ENCODE assay signal across 16 mouse cellular contexts in the genomic region with DNA sequence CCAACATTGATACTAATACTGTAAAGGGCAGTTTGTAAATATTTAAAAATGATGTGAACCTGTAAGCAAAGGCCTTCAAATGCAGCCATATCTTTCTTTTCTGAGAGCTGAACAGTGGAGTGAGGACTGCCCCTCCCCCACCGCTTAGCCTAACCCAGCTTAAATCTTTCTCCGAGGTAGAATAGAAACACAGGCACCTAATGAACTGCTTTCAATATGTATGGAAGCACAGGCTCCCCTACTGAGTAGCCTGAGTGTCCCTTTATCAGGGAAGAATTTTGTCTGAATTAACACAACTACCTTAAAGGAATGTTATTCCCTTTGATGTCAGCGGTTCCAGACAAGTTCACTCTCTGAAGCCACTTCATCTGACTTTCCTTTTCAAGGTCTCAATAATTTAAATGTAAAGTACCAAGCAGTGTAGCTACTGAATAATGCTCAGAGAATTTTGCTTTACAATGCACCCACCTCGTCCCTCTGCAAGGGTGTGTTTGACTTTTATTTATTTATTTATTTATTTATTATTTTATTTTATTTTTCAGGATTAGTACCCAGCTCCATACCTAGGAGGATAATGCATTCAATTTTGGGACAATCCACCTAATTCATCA. TPM values are rescaled to one million over a fixed set of nuclear protein-coding genes. Genes with fewer than 3 reads are reported as not detected.
A peak's percentile ranks its signal among the peaks of the same experiment; 100 is the strongest.
DNase-seq lines count a peak whose midpoint lies in the region; ATAC-seq and TF ChIP-seq lines count a peak whose summit lies in the region.
"Had no signal": no experiment of that assay in that cellular context is flagged by ENCODE, and none has a peak within 500 bp of the region (broad histone marks: within the 10 kb centered on the region; RNA-seq: fewer than 3 reads in every experiment).

No protein-coding gene starts in this region.

- H3K27ac ChIP-seq in forebrain, embryonic 10.5 days, result peak overlapping the region; percentile 74
- no peak overlapping the region for H3K27ac ChIP-seq in forebrain, postnatal 0 days (ENCODE audit: low read depth, low read length)
- H3K27ac ChIP-seq in hindbrain, embryonic 11.5 days (ENCODE audit: low read depth, low read length), result no peak overlapping the region
- no peak overlapping the region for H3K27ac ChIP-seq in hindbrain, postnatal 0 days
- H3K27ac ChIP-seq in forebrain, embryonic 13.5 days, result no peak overlapping the region
- H3K27ac ChIP-seq: embryonic facial prominence, embryonic 15.5 days; heart, adult 2 months; kidney, postnatal 0 days; liver, embryonic 12.5 days had no signal

- no peak for ATAC-seq in forebrain, postnatal 0 days
- peak; percentile 66; the same call in 1 of the 2 replicates for ATAC-seq in hindbrain, embryonic 11.5 days (ENCODE audit: low FRiP score)
- no peak for ATAC-seq in hindbrain, postnatal 0 days
- peak; percentile 51; the same call in 1 of the 2 replicates for ATAC-seq in forebrain, embryonic 13.5 days
- ATAC-seq: liver, embryonic 12.5 days had no signal

- H3K9ac ChIP-seq in forebrain, postnatal 0 days, result no peak overlapping the region
- no peak overlapping the region for H3K9ac ChIP-seq in hindbrain, embryonic 11.5 days (ENCODE audit: low read depth, low read length)
- H3K9ac ChIP-seq in hindbrain, postnatal 0 days (replicated peaks; ENCODE audit: low read length), result no peak overlapping the region
- H3K9ac ChIP-seq in forebrain, embryonic 13.5 days, result no peak overlapping the region
- H3K9ac ChIP-seq: embryonic facial prominence, embryonic 15.5 days; liver, embryonic 12.5 days had no signal

- TF ChIP-seq CTCF in forebrain, postnatal 0 days (IDR thresholded peaks at IDR 0.05; ENCODE audit: low read depth), result no peak
- no peak for TF ChIP-seq CTCF in hindbrain, postnatal 0 days (IDR thresholded peaks at IDR 0.05; ENCODE audit: low read depth)

- 8% methylated on average over 4 of the region's 4 CpGs for WGBS in forebrain, embryonic 10.5 days
- WGBS in forebrain, postnatal 0 days, result 11% methylated on average over 4 of the region's 4 CpGs
- WGBS in hindbrain, embryonic 11.5 days, result 13% methylated on average over 4 of the region's 4 CpGs
- 16% methylated on average over 4 of the region's 4 CpGs for WGBS in hindbrain, postnatal 0 days
- 3% methylated on average over 4 of the region's 4 CpGs for WGBS in forebrain, embryonic 13.5 days

- peaks cover 25% of the 10 kb centered on the region for H3K4me1 ChIP-seq in forebrain, embryonic 10.5 days
- no peaks in the 10 kb centered on the region for H3K4me1 ChIP-seq in forebrain, postnatal 0 days (ENCODE audit: insufficient read depth)
- no peaks in the 10 kb centered on the region for H3K4me1 ChIP-seq in hindbrain, embryonic 11.5 days (replicated peaks; ENCODE audit: control insufficient read depth, insufficient read depth, low read length)
- peaks cover 4% of the 10 kb centered on the region; the same call in 1 of the 2 replicates for H3K4me1 ChIP-seq in hindbrain, postnatal 0 days (ENCODE audit: insufficient read depth, low read length)
- peaks cover 5% of the 10 kb centered on the region; the same call in 1 of the 2 replicates for H3K4me1 ChIP-seq in forebrain, embryonic 13.5 days
- H3K4me1 ChIP-seq: embryonic facial prominence, embryonic 15.5 days; liver, embryonic 12.5 days had no signal

- H3K9me3 ChIP-seq in forebrain, embryonic 10.5 days, result no peaks in the 10 kb centered on the region
- no peaks in the 10 kb centered on the region for H3K9me3 ChIP-seq in forebrain, postnatal 0 days (ENCODE audit: low read length)
- H3K9me3 ChIP-seq in hindbrain, embryonic 11.5 days (ENCODE audit: control insufficient read depth, low read length), result no peaks in the 10 kb centered on the region
- no peaks in the 10 kb centered on the region for H3K9me3 ChIP-seq in hindbrain, postnatal 0 days (ENCODE audit: low read length)
- no peaks in the 10 kb centered on the region for H3K9me3 ChIP-seq in forebrain, embryonic 13.5 days (replicated peaks)
- H3K9me3 ChIP-seq: embryonic facial prominence, embryonic 15.5 days; liver, embryonic 12.5 days had no signal

- no peaks in the 10 kb centered on the region for H3K27me3 ChIP-seq in forebrain, embryonic 10.5 days (ENCODE audit: poor library complexity, severe bottlenecking)
- H3K27me3 ChIP-seq in forebrain, postnatal 0 days (ENCODE audit: insufficient read depth, low read length), result no peaks in the 10 kb centered on the region
- H3K27me3 ChIP-seq in hindbrain, embryonic 11.5 days (ENCODE audit: control insufficient read depth, insufficient read depth, low read length), result no peaks in the 10 kb centered on the region
- H3K27me3 ChIP-seq in hindbrain, postnatal 0 days (ENCODE audit: insufficient read depth, low read length), result no peaks in the 10 kb centered on the region
- no peaks in the 10 kb centered on the region for H3K27me3 ChIP-seq in forebrain, embryonic 13.5 days
- H3K27me3 ChIP-seq: embryonic facial prominence, embryonic 15.5 days; liver, embryonic 12.5 days had no signal

- H3K4me3 ChIP-seq in forebrain, embryonic 10.5 days, result no peak overlapping the region
- no peak overlapping the region for H3K4me3 ChIP-seq in forebrain, postnatal 0 days (ENCODE audit: low read depth, low read length)
- no peak overlapping the region for H3K4me3 ChIP-seq in hindbrain, embryonic 11.5 days (ENCODE audit: low read depth, low read length)
- H3K4me3 ChIP-seq in hindbrain, postnatal 0 days (ENCODE audit: low read length), result no peak overlapping the region
- no peak overlapping the region for H3K4me3 ChIP-seq in forebrain, embryonic 13.5 days
- H3K4me3 ChIP-seq: embryonic facial prominence, embryonic 15.5 days; heart, adult 2 months; liver, embryonic 12.5 days had no signal

- H3K4me2 ChIP-seq in forebrain, postnatal 0 days (ENCODE audit: low read depth), result no peak overlapping the region
- no peak overlapping the region for H3K4me2 ChIP-seq in hindbrain, embryonic 11.5 days (replicated peaks; ENCODE audit: low read depth, low read length)
- H3K4me2 ChIP-seq in hindbrain, postnatal 0 days (ENCODE audit: low read depth, low read length), result no peak overlapping the region
- no peak overlapping the region for H3K4me2 ChIP-seq in forebrain, embryonic 13.5 days
- H3K4me2 ChIP-seq: embryonic facial prominence, embryonic 15.5 days; liver, embryonic 12.5 days had no signal

- DNase-seq in forebrain, embryonic 10.5 days (ENCODE audit: extremely low spot score, low spot score), result peak; percentile 53
- no peak for DNase-seq in forebrain, postnatal 0 days
- peak; percentile 27 for DNase-seq in hindbrain, embryonic 11.5 days (ENCODE audit: low spot score)
- DNase-seq in hindbrain, postnatal 0 days (ENCODE audit: low spot score), result no peak
- DNase-seq in R1 (ENCODE audit: low read depth, low spot score), result peak; percentile 98
- no peak for DNase-seq in frontal cortex, postnatal 25 days (ENCODE audit: low spot score in 2 of 2)
- no peak for DNase-seq in layer of hippocampus, postnatal 36 days
- DNase-seq: adrenal gland, adult 8-10 months; cerebellum, postnatal 14 days; heart, adult 2 months; lung, postnatal 10 days; right cerebral cortex, postnatal 14 days had no signal

- H3K36me3 ChIP-seq in forebrain, embryonic 10.5 days (replicated peaks), result no peaks in the 10 kb centered on the region
- no peaks in the 10 kb centered on the region for H3K36me3 ChIP-seq in forebrain, postnatal 0 days (ENCODE audit: insufficient read depth)
- no peaks in the 10 kb centered on the region for H3K36me3 ChIP-seq in hindbrain, embryonic 11.5 days (ENCODE audit: control insufficient read depth, insufficient read depth, low read length)
- H3K36me3 ChIP-seq in hindbrain, postnatal 0 days (ENCODE audit: insufficient read depth, low read length), result no peaks in the 10 kb centered on the region
- no peaks in the 10 kb centered on the region for H3K36me3 ChIP-seq in forebrain, embryonic 13.5 days (ENCODE audit: poor library complexity, severe bottlenecking)
- H3K36me3 ChIP-seq: embryonic facial prominence, embryonic 15.5 days; liver, embryonic 12.5 days had no signal

RNA-seq across cellular contexts. Expression of a gene that starts 44.1 kb away (rescaled TPM):
- polyA plus RNA-seq in forebrain, embryonic 10.5 days (2016; fragmentation: Nextera tagmentation; extraction: Ambion mirVana), result 15.9 and 16.0 TPM in 2 replicates
- total RNA-seq in forebrain, postnatal 0 days (2014; rRNA removed), result 32.1 and 39.7 TPM in 2 replicates
- 5.5 and 15.5 TPM in 2 replicates for polyA plus RNA-seq in forebrain, postnatal 0 days (2015; fragmentation: Nextera tagmentation; extraction: Ambion mirVana)
- 21.5 and 29.3 TPM in 2 replicates for polyA plus RNA-seq in hindbrain, embryonic 11.5 days (2014; fragmentation: Nextera tagmentation; extraction: Ambion mirVana)
- total RNA-seq in hindbrain, postnatal 0 days (2014; rRNA removed), result 46.9 and 74.3 TPM in 2 replicates
- 43.0 and 46.6 TPM in 2 replicates for polyA plus RNA-seq in hindbrain, postnatal 0 days (2015; fragmentation: Nextera tagmentation; extraction: Ambion mirVana)
- polyA plus RNA-seq in forebrain, embryonic 13.5 days (2015; fragmentation: Nextera tagmentation; extraction: Ambion mirVana), result 18.6 and 19.4 TPM in 2 replicates
- 10 to 100 TPM; 21.0 to 22.2 TPM for total RNA-seq in layer of hippocampus, postnatal 36 days (2021)

Comparison
In these comparisons a context has a peak if more than half of its experiments do, and no peak if none do; other contexts are left out.
1. DNase-seq: peak in forebrain, embryonic 10.5 days (single experiment), hindbrain, embryonic 11.5 days (single experiment) and R1 (single experiment); none in forebrain, postnatal 0 days (single experiment), hindbrain, postnatal 0 days (single experiment), frontal cortex, postnatal 25 days (0 of 2) and layer of hippocampus, postnatal 36 days (0 of 2).
2. ATAC-seq: peak in hindbrain, embryonic 11.5 days (single experiment) and forebrain, embryonic 13.5 days (single experiment); none in forebrain, postnatal 0 days (single experiment) and hindbrain, postnatal 0 days (single experiment).